Mouse (Mus musculus) embryonic facial prominence, embryonic 15.5 days (tissue): ENCODE data around the gene Tgm1. TPM values are rescaled to one million over a fixed set of nuclear protein-coding genes. Genes with fewer than 3 reads are reported as not detected.

Experiments used
- ATAC-seq: fragments of 200-750 bp; cut with Nextera tagmentation; 2 replicates; pipeline ENCODE4 v1.8.0; 2017; ENCODE audit warnings: low read depth, moderate TSS enrichment; ENCODE audit not compliant: insufficient number of reproducible peaks, low FRiP score, low TSS enrichment
- H3K27ac ChIP-seq: fragments of 300-500 bp; sonication (generic); replicated peaks from 2 replicates; pipeline ENCODE4 v1.5.1; 2015; ENCODE audit warnings: mild to moderate bottlenecking, inconsistent platforms
- H3K27me3 ChIP-seq: fragments of 300-500 bp; sonication (generic); 2 replicates; pipeline ENCODE4 v1.6.1; 2015; ENCODE audit warnings: inconsistent platforms
- H3K36me3 ChIP-seq: fragments of 300-500 bp; sonication (generic); 2 replicates; pipeline ENCODE4 v1.6.1; 2015; ENCODE audit warnings: mild to moderate bottlenecking, inconsistent platforms
- H3K4me1 ChIP-seq: fragments of 300-500 bp; sonication (generic); 2 replicates; pipeline ENCODE4 v1.6.1; 2015; ENCODE audit warnings: inconsistent platforms
- H3K4me2 ChIP-seq: fragments of 300-500 bp; sonication (generic); replicated peaks from 2 replicates; pipeline ENCODE4 v1.6.1; 2015; ENCODE audit warnings: mild to moderate bottlenecking, inconsistent platforms
- H3K4me3 ChIP-seq: fragments of 300-500 bp; sonication (generic); replicated peaks from 2 replicates; pipeline ENCODE4 v1.5.1; 2015; ENCODE audit warnings: mild to moderate bottlenecking, inconsistent platforms
- H3K9ac ChIP-seq: fragments of 300-500 bp; sonication (generic); 2 replicates; pipeline ENCODE4 v1.6.1; 2015; ENCODE audit warnings: inconsistent platforms
- H3K9me3 ChIP-seq: fragments of 300-500 bp; sonication (generic); replicated peaks from 2 replicates; pipeline ENCODE4 v1.6.1; 2016; ENCODE audit warnings: inconsistent platforms
- WGBS: fragments of 180-500 bp; shearing (Covaris S2); methylation state at CpG from one replicate; pipeline ENCODE4 v1.1.7; 2015; 5-methylcytosine and 5-hydroxymethylcytosine counted together
- polyA plus RNA-seq: library from polyadenylated mRNA; unstranded; fragments of >200 nt; fragmentation: Nextera tagmentation; extraction: Ambion mirVana; gene quantifications from 2 replicates; pipeline ENCODE4 v1.2.1, GENCODE M21; 2015

The Tgm1 gene
- polyA plus RNA-seq, 1 experiment from 2014 or later: 28.0 TPM

- H3K4me1 ChIP-seq: peaks cover 18% of the 10 kb centered on the region
Measured at GRCm38 (mm10) chr14:55671833-55672740, 41.6 kb downstream of the Tgm1 start, which contains the start of the genes Gmpr2 and Nedd8. Gmpr2 (plus strand) TSS chr14:55671941. Nedd8 (minus strand) TSS chr14:55672124.

GRCm38 (mm10) chr14:55671486-55671832 lies 42.3 kb downstream of the Tgm1 start:
- under 1% methylated on average over 12 of the region's 12 CpGs for WGBS
- ATAC-seq: peak; percentile 51; the same call in 1 of the 2 replicates

More at GRCm38 (mm10) chr14:55671833-55672740, 41.6 kb downstream of the Tgm1 start, which contains the start of the genes Gmpr2 and Nedd8:
- H3K4me3 ChIP-seq: peak within 1 kb of the TSS; percentile 66
- H3K36me3 ChIP-seq: peaks cover 35% of the 10 kb centered on the region
- WGBS: under 1% methylated on average over 38 of the region's 38 CpGs
- no peaks in the 10 kb centered on the region for H3K9me3 ChIP-seq
- peak within 1 kb of the TSS; percentile 94 for H3K27ac ChIP-seq
- peak within 1 kb of the TSS; percentile 76 for H3K9ac ChIP-seq
- H3K27me3 ChIP-seq: no peaks in the 10 kb centered on the region
- H3K4me2 ChIP-seq: peak within 1 kb of the TSS; percentile 74
- peak; percentile 98 for ATAC-seq

GRCm38 (mm10) chr14:55660636-55661035 lies 53.1 kb downstream of the Tgm1 start:
- Histone ChIP-seq H3K4me3 (peak overlapping the region; percentile 69), H3K9me3 (no peaks in the 10 kb centered on the region), H3K4me1 (peaks cover 13% of the 10 kb centered on the region), H3K27me3 (no peaks in the 10 kb centered on the region), H3K4me2 (0 out of 2 replicates have a peak overlapping the region, but pooled peaks have one; percentile 45), H3K9ac (no peak overlapping the region), H3K36me3 (peaks cover 38% of the 10 kb centered on the region), H3K27ac (peak overlapping the region; percentile 55)
- 0 out of 2 replicates have a peak, but pooled peaks have one; percentile 27 for ATAC-seq
- WGBS: 36% methylated on average over 2 of the region's 2 CpGs

More at GRCm38 (mm10) chr14:55671486-55671832, 42.3 kb downstream of the Tgm1 start:
- Histone ChIP-seq H3K27ac (peak overlapping the region; percentile 94), H3K4me2 (peak overlapping the region; percentile 74), H3K36me3 (peaks cover 34% of the 10 kb centered on the region), H3K9me3 (no peaks in the 10 kb centered on the region), H3K9ac (peak overlapping the region; percentile 76), H3K4me3 (peak overlapping the region; percentile 66), H3K4me1 (peaks cover 18% of the 10 kb centered on the region), H3K27me3 (no peaks in the 10 kb centered on the region)

GRCm38 (mm10) chr14:55659960-55660573 lies 53.7 kb downstream of the Tgm1 start, which contains the start of gene Mdp1:
Mdp1 (minus strand) TSS chr14:55660508.
- H3K4me3 ChIP-seq: peak within 1 kb of the TSS; percentile 69
- peak within 1 kb of the TSS; percentile 64 for H3K9ac ChIP-seq
- peak within 1 kb of the TSS; percentile 45 for H3K4me2 ChIP-seq
- peaks cover 36% of the 10 kb centered on the region for H3K36me3 ChIP-seq
- no peaks in the 10 kb centered on the region for H3K9me3 ChIP-seq
- peak within 1 kb of the TSS; percentile 78 for H3K27ac ChIP-seq
- WGBS: under 1% methylated on average over 39 of the region's 39 CpGs
- H3K4me1 ChIP-seq: peaks cover 13% of the 10 kb centered on the region
- peak; percentile 91 for ATAC-seq
- no peaks in the 10 kb centered on the region for H3K27me3 ChIP-seq

GRCm38 (mm10) chr14:55658011-55658410 lies 55.7 kb downstream of the Tgm1 start:
- Histone ChIP-seq H3K27ac (no peak overlapping the region), H3K4me3 (no peak overlapping the region), H3K9me3 (no peaks in the 10 kb centered on the region), H3K9ac (no peak overlapping the region), H3K4me1 (peaks cover 13% of the 10 kb centered on the region), H3K27me3 (no peaks in the 10 kb centered on the region), H3K4me2 (no peak overlapping the region), H3K36me3 (peaks cover 27% of the 10 kb centered on the region)
- 90% methylated on average over 5 of the region's 5 CpGs for WGBS
- no peak for ATAC-seq

- no peaks in the 10 kb centered on the region for H3K27me3 ChIP-seq
- 88% methylated on average over 3 of the region's 3 CpGs for WGBS
- peaks cover 13% of the 10 kb centered on the region for H3K4me1 ChIP-seq
- no peak overlapping the region for H3K4me2 ChIP-seq
- no peaks in the 10 kb centered on the region for H3K9me3 ChIP-seq
- no peak overlapping the region for H3K4me3 ChIP-seq
- H3K36me3 ChIP-seq: peaks cover 21% of the 10 kb centered on the region
- H3K27ac ChIP-seq: no peak overlapping the region
- H3K9ac ChIP-seq: no peak overlapping the region
- no peak for ATAC-seq
Measured at GRCm38 (mm10) chr14:55656935-55657334, 56.8 kb downstream of the Tgm1 start.

GRCm38 (mm10) chr14:55651528-55651927 lies 62.2 kb downstream of the Tgm1 start:
- Histone ChIP-seq H3K4me2 (no peak overlapping the region), H3K9me3 (no peaks in the 10 kb centered on the region), H3K9ac (no peak overlapping the region), H3K4me1 (peaks cover 4% of the 10 kb centered on the region; the same call in 1 of the 2 replicates), H3K36me3 (0 out of 2 replicates have a peak, but pooled peaks cover 4% of the 10 kb centered on the region), H3K4me3 (no peak overlapping the region), H3K27me3 (no peaks in the 10 kb centered on the region), H3K27ac (no peak overlapping the region)
- ATAC-seq: no peak
- 84% methylated on average over 7 of the region's 7 CpGs for WGBS

Other genes starting within 250 kb of the Tgm1 start
- 81.2 and 83.4 TPM in 2 replicates for gene Dhrs4, start 235.2 kb downstream of the Tgm1 start, polyA plus RNA-seq
- gene Carmil3, start 223.3 kb downstream of the Tgm1 start, polyA plus RNA-seq: 2.4 and 3.7 TPM in 2 replicates
- 1.1 and 1.6 TPM in 2 replicates for gene Cpne6, start 203.5 kb downstream of the Tgm1 start, polyA plus RNA-seq
- not detected in 2 replicates for gene Nrl, start 188.9 kb downstream of the Tgm1 start, polyA plus RNA-seq
- gene Pck2, start 173.7 kb downstream of the Tgm1 start, polyA plus RNA-seq: 38.3 and 48.2 TPM in 2 replicates
- 59.3 and 61.7 TPM in 2 replicates for gene Dcaf11, start 153.9 kb downstream of the Tgm1 start, polyA plus RNA-seq
- 1.6 and 3.0 TPM in 2 replicates for gene A730061H03Rik, start 153.5 kb downstream of the Tgm1 start, polyA plus RNA-seq
- gene Fitm1, start 138.3 kb downstream of the Tgm1 start, polyA plus RNA-seq: 24.8 and 29.7 TPM in 2 replicates
- 129 and 134 TPM in 2 replicates for gene Psme1, start 135.8 kb downstream of the Tgm1 start, polyA plus RNA-seq
- 9.7 and 11.6 TPM in 2 replicates for gene Emc9, start 128.6 kb downstream of the Tgm1 start, polyA plus RNA-seq
- 238 and 259 TPM in 2 replicates for gene Psme2, start 122.8 kb downstream of the Tgm1 start, polyA plus RNA-seq
- gene Rnf31, start 122.2 kb downstream of the Tgm1 start, polyA plus RNA-seq: 17.9 and 18.1 TPM in 2 replicates
- gene Irf9, start 110.4 kb downstream of the Tgm1 start, polyA plus RNA-seq: 12.8 and 17.3 TPM in 2 replicates
- gene Rec8, start 95.9 kb downstream of the Tgm1 start, polyA plus RNA-seq: 2.3 and 2.9 TPM in 2 replicates
- gene Ipo4, start 78.0 kb downstream of the Tgm1 start, polyA plus RNA-seq: 122 and 129 TPM in 2 replicates
- gene Gm49378, start 76.0 kb downstream of the Tgm1 start, polyA plus RNA-seq: 0.75 and 1.4 TPM in 2 replicates
- gene Tm9sf1, start 70.1 kb downstream of the Tgm1 start, polyA plus RNA-seq: 114 and 118 TPM in 2 replicates
- 0.61 and 1.2 TPM in 2 replicates for gene Tssk4, start 63.7 kb downstream of the Tgm1 start, polyA plus RNA-seq
- 57.4 and 57.9 TPM in 2 replicates for gene Mdp1, start 53.4 kb downstream of the Tgm1 start, polyA plus RNA-seq
- gene Gmpr2, start 42.0 kb downstream of the Tgm1 start, polyA plus RNA-seq: 68.1 and 68.6 TPM in 2 replicates
- gene Nedd8, start 41.8 kb downstream of the Tgm1 start, polyA plus RNA-seq: 548 and 555 TPM in 2 replicates
- 34.0 and 38.0 TPM in 2 replicates for gene Tinf2, start 32.1 kb downstream of the Tgm1 start, polyA plus RNA-seq
- 30.3 and 33.8 TPM in 2 replicates for gene Rabggta, start 8.3 kb upstream of the Tgm1 start, polyA plus RNA-seq
- 87.3 and 90.0 TPM in 2 replicates for gene Dhrs1, start 31.8 kb upstream of the Tgm1 start, polyA plus RNA-seq
- gene Nop9, start 31.8 kb upstream of the Tgm1 start, polyA plus RNA-seq: 37.3 and 39.0 TPM in 2 replicates
- 0.47 and 0.60 TPM in 2 replicates for gene Cideb, start 44.5 kb upstream of the Tgm1 start, polyA plus RNA-seq
- gene Ltb4r2, start 47.5 kb upstream of the Tgm1 start, polyA plus RNA-seq: 0.95 and 1.4 TPM in 2 replicates
- gene Ltb4r1, start 52.0 kb upstream of the Tgm1 start, polyA plus RNA-seq: 1.8 and 2.1 TPM in 2 replicates
- gene Adcy4, start 70.2 kb upstream of the Tgm1 start, polyA plus RNA-seq: 17.4 and 22.2 TPM in 2 replicates
- 34.5 and 41.3 TPM in 2 replicates for gene Ripk3, start 74.9 kb upstream of the Tgm1 start, polyA plus RNA-seq
- 106 and 115 TPM in 2 replicates for gene Nfatc4, start 109.2 kb upstream of the Tgm1 start, polyA plus RNA-seq
- 20.8 and 25.0 TPM in 2 replicates for gene Nynrin, start 140.1 kb upstream of the Tgm1 start, polyA plus RNA-seq
- gene Cbln3, start 170.5 kb upstream of the Tgm1 start, polyA plus RNA-seq: 0.33 and 0.35 TPM in 2 replicates
- gene Khnyn, start 171.0 kb upstream of the Tgm1 start, polyA plus RNA-seq: 18.8 and 19.9 TPM in 2 replicates
- 73.9 and 79.1 TPM in 2 replicates for gene Sdr39u1, start 186.4 kb upstream of the Tgm1 start, polyA plus RNA-seq
- 320 and 374 TPM in 2 replicates for gene Cma1, start 230.7 kb upstream of the Tgm1 start, polyA plus RNA-seq
- gene Cma2, start 237.1 kb upstream of the Tgm1 start, polyA plus RNA-seq: 0.67 and 0.88 TPM in 2 replicates